Mouse (Mus musculus) hindbrain, embryonic 16.5 days (tissue): ENCODE measurements around the gene Camkk1. TPM values are rescaled to one million over a fixed set of nuclear protein-coding genes. Genes with fewer than 3 reads are reported as not detected.
A peak's percentile ranks its signal among the peaks of the same experiment; 100 is the strongest.

Experiments used
- ATAC-seq: fragments of 200-750 bp; cut with Nextera tagmentation; 2 replicates; pipeline ENCODE4 v1.8.0; 2017; ENCODE audit warnings: moderate TSS enrichment, moderate library complexity
- H3K27ac ChIP-seq: fragments of 300-500 bp; sonication (generic); 2 replicates; pipeline ENCODE4 v1.5.1; 2014; ENCODE audit warnings: low read depth, mild to moderate bottlenecking, control low read depth, low read length, moderate library complexity
- H3K27me3 ChIP-seq: fragments of 300-500 bp; sonication (generic); replicated peaks from 2 replicates; pipeline ENCODE4 v1.6.1; 2014; ENCODE audit warnings: low read length; ENCODE audit not compliant: control insufficient read depth, insufficient read depth
- H3K36me3 ChIP-seq: fragments of 300-500 bp; sonication (generic); 2 replicates; pipeline ENCODE4 v1.6.1; 2014; ENCODE audit warnings: mild to moderate bottlenecking, low read length, moderate library complexity, mixed read lengths; ENCODE audit not compliant: control insufficient read depth, insufficient read depth
- H3K4me1 ChIP-seq: fragments of 300-500 bp; sonication (generic); 2 replicates; pipeline ENCODE4 v1.6.1; 2014; ENCODE audit warnings: low read depth, low read length; ENCODE audit not compliant: control insufficient read depth, insufficient read depth
- H3K4me2 ChIP-seq: fragments of 300-500 bp; sonication (generic); 2 replicates; pipeline ENCODE4 v1.6.1; 2014; ENCODE audit warnings: mild to moderate bottlenecking, low read length, control low read depth, moderate library complexity
- H3K4me3 ChIP-seq: fragments of 300-500 bp; sonication (generic); 2 replicates; pipeline ENCODE4 v1.5.1; 2014; ENCODE audit warnings: mild to moderate bottlenecking, low read length, control low read depth, moderate library complexity
- H3K9ac ChIP-seq: fragments of 300-500 bp; sonication (generic); 2 replicates; pipeline ENCODE4 v1.6.1; 2014; ENCODE audit warnings: low read depth, mild to moderate bottlenecking, control low read depth, low read length, moderate library complexity
- H3K9me3 ChIP-seq: fragments of 300-500 bp; sonication (generic); 2 replicates; pipeline ENCODE4 v1.6.1; 2014; ENCODE audit warnings: mild to moderate bottlenecking, low read length, moderate library complexity; ENCODE audit not compliant: control insufficient read depth
- WGBS: fragments of 180-500 bp; shearing (Covaris S2); extraction: QIAGEN DNeasy Blood & Tissue Kit; methylation state at CpG from one replicate; pipeline ENCODE4 v1.1.7; 2014; 5-methylcytosine and 5-hydroxymethylcytosine counted together
- polyA plus RNA-seq: library from polyadenylated mRNA; unstranded; fragments of >200 nt; fragmentation: Nextera tagmentation; extraction: Ambion mirVana; gene quantifications from 2 replicates; pipeline ENCODE4 v1.2.1, GENCODE M21; 2015

The Camkk1 gene
- polyA plus RNA-seq, 1 experiment from 2014 or later: 35.8 TPM

- Histone ChIP-seq H3K36me3 (peaks cover 7% of the 10 kb centered on the region; the same call in 1 of the 2 replicates), H3K4me3 (no peak overlapping the region), H3K9ac (no peak overlapping the region), H3K27ac (no peak overlapping the region), H3K4me1 (no peaks in the 10 kb centered on the region), H3K9me3 (no peaks in the 10 kb centered on the region), H3K27me3 (no peaks in the 10 kb centered on the region), H3K4me2 (no peak overlapping the region)
- WGBS: 60% methylated on average over 9 of the region's 9 CpGs
- peak; percentile 57; the same call in 1 of the 2 replicates for ATAC-seq
Observed at GRCm38 (mm10) chr11:73039102-73039799, 20.4 kb downstream of the Camkk1 start.

GRCm38 (mm10) chr11:73044229-73044755 is 25.5 kb downstream of the Camkk1 start:
- no peak overlapping the region for H3K4me2 ChIP-seq
- peaks cover 11% of the 10 kb centered on the region for H3K4me1 ChIP-seq
- H3K9ac ChIP-seq: no peak overlapping the region
- H3K36me3 ChIP-seq: 0 out of 2 replicates have a peak, but pooled peaks cover 2% of the 10 kb centered on the region
- no peak for ATAC-seq
- no peak overlapping the region for H3K4me3 ChIP-seq
- no peak overlapping the region for H3K27ac ChIP-seq
- 63% methylated on average over 6 of the region's 6 CpGs for WGBS
- H3K27me3 ChIP-seq: no peaks in the 10 kb centered on the region
- H3K9me3 ChIP-seq: no peaks in the 10 kb centered on the region

GRCm38 (mm10) chr11:73044789-73045188 is 26.0 kb downstream of the Camkk1 start:
- WGBS: 70% methylated on average over 4 of the region's 4 CpGs
- H3K9me3 ChIP-seq: no peaks in the 10 kb centered on the region
- 0 out of 2 replicates have a peak, but pooled peaks cover 2% of the 10 kb centered on the region for H3K36me3 ChIP-seq
- H3K4me3 ChIP-seq: no peak overlapping the region
- H3K9ac ChIP-seq: no peak overlapping the region
- no peak overlapping the region for H3K4me2 ChIP-seq
- no peaks in the 10 kb centered on the region for H3K27me3 ChIP-seq
- peaks cover 14% of the 10 kb centered on the region for H3K4me1 ChIP-seq
- H3K27ac ChIP-seq: no peak overlapping the region
- no peak for ATAC-seq

DNA sequence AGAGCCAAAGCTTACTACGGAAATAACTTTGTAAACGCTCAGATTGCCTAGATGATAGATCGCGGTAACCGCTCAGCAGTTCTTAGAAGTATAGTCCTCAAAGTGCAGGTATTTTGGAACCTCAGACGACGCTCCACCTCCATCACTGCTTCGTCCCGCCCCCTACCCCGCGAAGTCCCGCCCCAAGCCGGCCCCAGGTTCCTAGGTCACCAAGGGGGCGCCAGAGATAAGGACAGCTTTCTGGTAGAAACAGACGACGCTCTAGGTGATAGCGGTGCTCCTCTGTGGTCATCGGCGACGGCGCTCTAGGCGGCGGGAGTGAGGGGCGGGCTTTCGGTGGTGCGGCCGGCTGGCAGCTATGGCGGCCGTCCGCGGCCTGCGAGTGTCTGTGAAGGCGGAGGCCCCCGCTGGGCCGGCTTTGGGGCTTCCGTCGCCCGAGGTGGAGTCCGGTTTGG is 28.8 kb downstream of the Camkk1 start, which contains the start of gene Ncbp3:
Gene Ncbp3, plus strand, starts transcription at position 242 of the 455 bp plus-strand sequence.
- WGBS: under 1% methylated on average over 39 of the region's 39 CpGs
- no peaks in the 10 kb centered on the region for H3K27me3 ChIP-seq
- peaks cover 14% of the 10 kb centered on the region for H3K4me1 ChIP-seq
- H3K27ac ChIP-seq: peak within 1 kb of the TSS; percentile 87
- H3K9me3 ChIP-seq: no peaks in the 10 kb centered on the region
- H3K9ac ChIP-seq: peak within 1 kb of the TSS; percentile 89
- H3K36me3 ChIP-seq: no peaks in the 10 kb centered on the region
- peak within 1 kb of the TSS; percentile 72 for H3K4me2 ChIP-seq
- peak; percentile 97 for ATAC-seq
- H3K4me3 ChIP-seq: peak within 1 kb of the TSS; percentile 80

- ATAC-seq: peak; percentile 78
- H3K4me3 ChIP-seq: peak overlapping the region; percentile 80
- H3K27me3 ChIP-seq: no peaks in the 10 kb centered on the region
- no peaks in the 10 kb centered on the region for H3K9me3 ChIP-seq
- H3K36me3 ChIP-seq: no peaks in the 10 kb centered on the region
- H3K27ac ChIP-seq: peak overlapping the region; percentile 87
- peaks cover 14% of the 10 kb centered on the region for H3K4me1 ChIP-seq
- peak overlapping the region; percentile 89 for H3K9ac ChIP-seq
- peak overlapping the region; percentile 72 for H3K4me2 ChIP-seq
- 2% methylated on average over 53 of the region's 55 CpGs for WGBS
Observed at GRCm38 (mm10) chr11:73048030-73048876, 29.4 kb downstream of the Camkk1 start.

- no peak for ATAC-seq
- H3K4me2 ChIP-seq: peak overlapping the region; percentile 72
- WGBS: 2% methylated on average over 4 of the region's 4 CpGs
- H3K4me3 ChIP-seq: peak overlapping the region; percentile 80
- peak overlapping the region; percentile 43; the same call in 1 of the 2 replicates for H3K9ac ChIP-seq
- 0 out of 2 replicates have a peak, but pooled peaks cover 7% of the 10 kb centered on the region for H3K36me3 ChIP-seq
- H3K4me1 ChIP-seq: peaks cover 14% of the 10 kb centered on the region
- no peaks in the 10 kb centered on the region for H3K9me3 ChIP-seq
- H3K27me3 ChIP-seq: no peaks in the 10 kb centered on the region
- H3K27ac ChIP-seq: no peak overlapping the region
Observed at GRCm38 (mm10) chr11:73049335-73049734, 30.5 kb downstream of the Camkk1 start.

DNA sequence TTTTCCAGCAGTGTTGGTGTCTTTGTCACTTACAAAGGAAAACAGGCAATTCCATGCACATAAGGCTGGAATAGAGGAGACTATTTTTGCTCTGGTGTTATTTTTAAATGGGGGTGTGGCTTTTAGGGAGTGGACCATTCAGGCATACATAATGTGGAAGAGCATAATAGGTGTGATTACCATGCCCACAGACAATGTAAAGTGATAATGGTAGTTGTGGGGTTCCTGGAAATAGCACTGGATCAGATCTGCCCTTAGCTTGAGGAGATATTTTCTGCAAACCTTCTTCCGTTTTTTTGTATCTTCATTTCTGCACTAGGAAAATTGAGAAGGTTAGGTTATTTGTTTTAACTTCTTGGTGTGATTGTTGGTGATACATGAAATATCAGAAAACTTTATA is 34.0 kb downstream of the Camkk1 start:
- ATAC-seq: no peak
- Histone ChIP-seq H3K36me3 (peaks cover 18% of the 10 kb centered on the region; the same call in 1 of the 2 replicates), H3K4me1 (peaks cover 12% of the 10 kb centered on the region), H3K4me2 (no peak overlapping the region), H3K9ac (no peak overlapping the region), H3K9me3 (no peaks in the 10 kb centered on the region), H3K27ac (no peak overlapping the region), H3K27me3 (no peaks in the 10 kb centered on the region), H3K4me3 (no peak overlapping the region)
- WGBS: 93% methylated on average over 1 of the region's 1 CpGs

DNA sequence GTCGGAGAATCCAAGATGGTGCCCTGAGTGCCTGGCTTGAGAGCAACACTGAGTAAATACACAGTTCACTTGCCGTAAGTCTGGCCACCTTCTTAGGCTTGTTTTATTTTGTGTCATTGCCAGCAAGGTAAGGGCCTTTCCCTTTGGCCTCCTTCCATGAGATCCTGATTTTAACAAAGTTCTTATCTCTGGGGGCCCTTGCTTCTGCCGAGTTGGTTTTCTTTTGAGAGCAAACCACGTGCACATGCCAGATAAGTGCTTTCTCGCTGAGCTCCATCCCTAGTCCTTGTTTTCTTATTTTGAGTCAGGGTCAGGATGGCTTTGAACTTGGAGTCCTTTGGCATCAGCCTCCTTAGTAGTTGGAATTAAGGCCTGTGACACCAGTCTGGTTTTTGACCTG is 38.9 kb downstream of the Camkk1 start:
- 91% methylated on average over 5 of the region's 5 CpGs for WGBS
- Histone ChIP-seq H3K4me2 (no peak overlapping the region), H3K9me3 (no peaks in the 10 kb centered on the region), H3K4me3 (no peak overlapping the region), H3K4me1 (no peaks in the 10 kb centered on the region), H3K9ac (no peak overlapping the region), H3K27ac (no peak overlapping the region), H3K36me3 (peaks cover 21% of the 10 kb centered on the region; the same call in 1 of the 2 replicates), H3K27me3 (no peaks in the 10 kb centered on the region)
- no peak for ATAC-seq

GRCm38 (mm10) chr11:73059630-73060029 is 40.8 kb downstream of the Camkk1 start:
- WGBS: 91% methylated on average over 3 of the region's 3 CpGs
- Histone ChIP-seq H3K27me3 (no peaks in the 10 kb centered on the region), H3K9ac (no peak overlapping the region), H3K9me3 (no peaks in the 10 kb centered on the region), H3K4me1 (no peaks in the 10 kb centered on the region), H3K27ac (no peak overlapping the region), H3K4me3 (no peak overlapping the region), H3K4me2 (no peak overlapping the region), H3K36me3 (peaks cover 14% of the 10 kb centered on the region; the same call in 1 of the 2 replicates)
- no peak for ATAC-seq
